Mouse (Mus musculus) lung, postnatal 0 days (tissue): Measurements from ENCODE around the gene Ptprn2.

Experiments used
- CTCF ChIP-seq: IDR thresholded peaks from 2 replicates; pipeline ENCODE4 v1.5.1; 2016; ENCODE audit warnings: antibody characterized with exemption, mild to moderate bottlenecking
- EP300 ChIP-seq: IDR thresholded peaks from 2 replicates; pipeline ENCODE4 v1.6.1; 2016; ENCODE audit warnings: antibody characterized with exemption, mild to moderate bottlenecking, control low read depth

DNA sequence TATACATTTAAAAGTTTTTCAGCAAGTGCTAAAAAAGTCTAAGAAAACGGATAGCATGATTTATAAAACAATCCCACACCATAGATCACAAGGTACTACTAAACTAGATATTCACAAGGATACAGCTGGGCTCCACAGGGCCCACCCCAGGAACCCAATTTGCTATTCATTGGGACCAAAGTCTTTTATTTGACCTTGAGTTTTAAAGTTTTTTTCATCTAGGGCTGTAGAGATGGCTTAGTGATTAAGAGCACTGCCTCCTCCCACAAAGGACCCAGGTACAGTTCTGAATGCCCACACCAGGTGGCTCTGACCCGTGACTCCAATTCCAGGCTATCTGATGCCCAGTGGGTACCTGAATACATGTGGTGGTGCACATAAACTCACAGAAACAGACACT is 811.3 kb downstream of the Ptprn2 start:
- TF ChIP-seq CTCF (no peak), EP300 (no peak)
